Mouse (Mus musculus) liver (tissue): Measurements from ENCODE around the gene Ift52.
A peak's percentile ranks its signal among the peaks of the same experiment; 100 is the strongest.

ENCODE experiments used
- DNase-seq: peaks from one replicate; pipeline ENCODE4 v3.0.0-alpha.2; 2020; ENCODE audit warnings: mixed read lengths

Gene Ift52

GRCm38 (mm10) chr2:163016916-163017743 is at the start of gene Ift52:
Gene Ift52 (plus strand): TSS chr2:163017354.
- DNase-seq: peak; percentile 90

GRCm38 (mm10) chr2:162968357-162968756 is 48.8 kb upstream of the Ift52 start:
- DNase-seq: peak; percentile 39

- DNase-seq: no peak
These were observed 48.1 kb upstream of the Ift52 start for GRCm38 (mm10) chr2:162969101-162969500.

- DNase-seq: no peak
These were observed 46.3 kb upstream of the Ift52 start for GRCm38 (mm10) chr2:162970896-162971295.

- no peak for DNase-seq
These were observed 44.4 kb upstream of the Ift52 start for GRCm38 (mm10) chr2:162972752-162973151.

GRCm38 (mm10) chr2:162973206-162973605 is 43.9 kb upstream of the Ift52 start:
- DNase-seq: no peak

- DNase-seq: no peak
These were observed 43.5 kb upstream of the Ift52 start for GRCm38 (mm10) chr2:162973637-162974036.

GRCm38 (mm10) chr2:162975157-162975775 is 41.9 kb upstream of the Ift52 start:
- no peak for DNase-seq

- DNase-seq: no peak
These were observed 41.2 kb upstream of the Ift52 start for GRCm38 (mm10) chr2:162976001-162976400.

GRCm38 (mm10) chr2:162984381-162984780 is 32.8 kb upstream of the Ift52 start:
- DNase-seq: no peak

- DNase-seq: peak; percentile 30
These were observed 31.2 kb upstream of the Ift52 start for GRCm38 (mm10) chr2:162985923-162986322.

- DNase-seq: no peak
These were observed 30.4 kb upstream of the Ift52 start for GRCm38 (mm10) chr2:162986764-162987163.

GRCm38 (mm10) chr2:162987218-162987617 is 29.9 kb upstream of the Ift52 start, which contains the start of gene Sgk2:
Gene Sgk2 (plus strand): TSS chr2:162987330.
- DNase-seq: peak; percentile 58

- DNase-seq: no peak
These were observed 28.9 kb upstream of the Ift52 start for GRCm38 (mm10) chr2:162988235-162988634.

GRCm38 (mm10) chr2:162991394-162992083 is 25.6 kb upstream of the Ift52 start:
- no peak for DNase-seq

GRCm38 (mm10) chr2:162992084-162992437 is 25.1 kb upstream of the Ift52 start:
- no peak for DNase-seq

- DNase-seq: no peak
These were observed 23.1 kb upstream of the Ift52 start for GRCm38 (mm10) chr2:162993881-162994616.

- DNase-seq: peak; percentile 60
These were observed 18.5 kb upstream of the Ift52 start for GRCm38 (mm10) chr2:162998528-162999230.

GRCm38 (mm10) chr2:162999744-163000143 is 17.4 kb upstream of the Ift52 start:
- peak; percentile 37 for DNase-seq

GRCm38 (mm10) chr2:163001071-163001470 is 16.1 kb upstream of the Ift52 start:
- DNase-seq: no peak

- no peak for DNase-seq
These were observed 9.9 kb upstream of the Ift52 start for GRCm38 (mm10) chr2:163007299-163007698.

GRCm38 (mm10) chr2:163031289-163031688 is 14.1 kb downstream of the Ift52 start:
- no peak for DNase-seq
